Comparison of ENCODE assay signal across 21 mouse cellular contexts in genomic region chr5:148181901-148182300, GRCm38 (mm10).
DNase-seq lines count a peak whose midpoint lies in the region; ATAC-seq and TF ChIP-seq lines count a peak whose summit lies in the region.
"Had no signal": no experiment of that assay in that cellular context is flagged by ENCODE, and none has a peak within 500 bp of the region (broad histone marks: within the 10 kb centered on the region; RNA-seq: fewer than 3 reads in every experiment).

No protein-coding gene starts in this region.

- no peak for DNase-seq in heart, postnatal 0 days (ENCODE audit: low spot score)
- no peak for DNase-seq in heart, adult 18-20 months
- peak; percentile 51 for DNase-seq in lung, embryonic 14.5 days
- no peak for DNase-seq in lung, postnatal 25 days (ENCODE audit: low spot score)
- DNase-seq in Muller cell, postnatal 12 days (ENCODE audit: inconsistent ontology term) = peak; percentile 85
- peak; percentile 39 for DNase-seq in brain, adult 2 months (ENCODE audit: low read depth, low spot score)
- DNase-seq in urinary bladder, adult 18-20 months (ENCODE audit: low spot score in 2 of 2) = no peak
- DNase-seq: adrenal gland, adult 8-10 months; gastrocnemius, postnatal 25 days; kidney, adult 2 months; kidney, postnatal 25 days; liver, postnatal 0 days; right cerebral cortex, postnatal 25 days; spleen, adult 18-20 months had no signal

- no peak overlapping the region for H3K27ac ChIP-seq in heart, postnatal 0 days (ENCODE audit: low read depth)
- no peak overlapping the region for H3K27ac ChIP-seq in lung, embryonic 14.5 days (ENCODE audit: low read depth)
- H3K27ac ChIP-seq: heart, embryonic 15.5 days; layer of hippocampus, adult 2 months; limb, embryonic 12.5 days had no signal

- no peak for TF ChIP-seq EP300 in heart, postnatal 0 days (IDR thresholded peaks at IDR 0.05; ENCODE audit: low read depth)

- TF ChIP-seq CTCF in heart, postnatal 0 days (IDR thresholded peaks at IDR 0.05; ENCODE audit: low read depth) = no peak
- no peak for TF ChIP-seq CTCF in lung, embryonic 14.5 days (IDR thresholded peaks at IDR 0.05; ENCODE audit: low read depth)

- WGBS in heart, postnatal 0 days = 60% methylated on average over 6 of the region's 6 CpGs
- 49% methylated on average over 6 of the region's 6 CpGs for WGBS in lung, embryonic 14.5 days

- H3K9me3 ChIP-seq in heart, postnatal 0 days (replicated peaks; ENCODE audit: control insufficient read depth, low read length) = peaks cover 19% of the 10 kb centered on the region; the same call in 1 of the 2 replicates
- no peaks in the 10 kb centered on the region for H3K9me3 ChIP-seq in lung, embryonic 14.5 days (ENCODE audit: low read depth, low read length)

- H3K36me3 ChIP-seq in heart, postnatal 0 days (replicated peaks; ENCODE audit: control insufficient read depth, insufficient read depth, low read length) = no peaks in the 10 kb centered on the region
- no peaks in the 10 kb centered on the region for H3K36me3 ChIP-seq in lung, embryonic 14.5 days (ENCODE audit: insufficient read depth)
- H3K36me3 ChIP-seq: heart, embryonic 15.5 days; limb, embryonic 12.5 days had no signal

- no peak overlapping the region for H3K4me3 ChIP-seq in heart, postnatal 0 days (ENCODE audit: low read depth, low read length)
- no peak overlapping the region for H3K4me3 ChIP-seq in lung, embryonic 14.5 days (ENCODE audit: low read depth, low read length)
- H3K4me3 ChIP-seq: heart, embryonic 15.5 days; layer of hippocampus, adult 2 months; limb, embryonic 12.5 days had no signal

- ATAC-seq in heart, postnatal 0 days (ENCODE audit: insufficient read depth, low read depth) = 0 out of 2 replicates have a peak, but pooled peaks have one; percentile 30
- ATAC-seq in lung, embryonic 14.5 days (ENCODE audit: insufficient read depth) = no peak
- ATAC-seq: activated CD4-positive, CD25-positive, alpha-beta regulatory T cell, adult 4 months; inflammation-experienced regulatory T-cells, adult 6 months; liver, postnatal 0 days had no signal

- H3K4me2 ChIP-seq in heart, postnatal 0 days (ENCODE audit: low read depth, low read length) = no peak overlapping the region
- H3K4me2 ChIP-seq in lung, embryonic 14.5 days = no peak overlapping the region
- H3K4me2 ChIP-seq: heart, embryonic 15.5 days; limb, embryonic 12.5 days; liver, embryonic 11.5 days; midbrain, embryonic 11.5 days had no signal

- H3K27me3 ChIP-seq in heart, postnatal 0 days (ENCODE audit: control insufficient read depth, insufficient read depth, low read length) = no peaks in the 10 kb centered on the region
- H3K27me3 ChIP-seq in lung, embryonic 14.5 days (ENCODE audit: insufficient read depth, low read length) = no peaks in the 10 kb centered on the region
- H3K27me3 ChIP-seq: heart, embryonic 15.5 days; limb, embryonic 12.5 days had no signal

- H3K9ac ChIP-seq in heart, postnatal 0 days (replicated peaks; ENCODE audit: low read depth, low read length) = no peak overlapping the region
- no peak overlapping the region for H3K9ac ChIP-seq in lung, embryonic 14.5 days
- H3K9ac ChIP-seq: heart, embryonic 15.5 days; limb, embryonic 12.5 days; liver, postnatal 0 days had no signal

- H3K4me1 ChIP-seq in heart, postnatal 0 days (ENCODE audit: control insufficient read depth, insufficient read depth) = no peaks in the 10 kb centered on the region
- peaks cover 10% of the 10 kb centered on the region; the same call in 1 of the 2 replicates for H3K4me1 ChIP-seq in lung, embryonic 14.5 days (ENCODE audit: insufficient read depth)

Comparison
In these comparisons a context has a peak if more than half of its experiments do, and no peak if none do; other contexts are left out.
1. DNase-seq: peak in lung, embryonic 14.5 days (single experiment), Muller cell, postnatal 12 days (single experiment) and brain, adult 2 months (single experiment); none in heart, postnatal 0 days (single experiment), heart, adult 18-20 months (0 of 2), lung, postnatal 25 days (single experiment) and urinary bladder, adult 18-20 months (0 of 2).